Mouse (Mus musculus) midbrain, embryonic 11.5 days (tissue): ENCODE data around the gene Ankrd44. TPM values are rescaled to one million over a fixed set of nuclear protein-coding genes. Genes with fewer than 3 reads are reported as not detected.

ENCODE experiments used
- ATAC-seq: fragments of 200-750 bp; cut with Nextera tagmentation; 2 replicates; pipeline ENCODE4 v1.8.0; 2017; ENCODE audit warnings: moderate TSS enrichment, moderate library complexity; ENCODE audit not compliant: low FRiP score
- DNase-seq: peaks from one replicate; pipeline ENCODE4 v3.0.0; 2015; ENCODE audit warnings: low spot score; ENCODE audit errors: missing footprints
- H3K27ac ChIP-seq: fragments of 300-500 bp; sonication (generic); 2 replicates; pipeline ENCODE4 v1.5.1; 2014; ENCODE audit warnings: low read depth, low read length
- H3K27me3 ChIP-seq: fragments of 300-500 bp; sonication (generic); 2 replicates; pipeline ENCODE4 v1.6.1; 2014; ENCODE audit warnings: mild to moderate bottlenecking, low read length, moderate library complexity, mixed read lengths; ENCODE audit not compliant: control insufficient read depth, insufficient read depth
- H3K36me3 ChIP-seq: fragments of 300-500 bp; sonication (generic); 2 replicates; pipeline ENCODE4 v1.6.1; 2014; ENCODE audit warnings: mild to moderate bottlenecking, low read length, moderate library complexity, mixed read lengths; ENCODE audit not compliant: control insufficient read depth, insufficient read depth
- H3K4me1 ChIP-seq: fragments of 300-500 bp; sonication (generic); 2 replicates; pipeline ENCODE4 v1.6.1; 2014; ENCODE audit warnings: low read length; ENCODE audit not compliant: control insufficient read depth, insufficient read depth
- H3K4me2 ChIP-seq: fragments of 300-500 bp; sonication (generic); 2 replicates; pipeline ENCODE4 v1.6.1; 2014; ENCODE audit warnings: mild to moderate bottlenecking, moderate library complexity
- H3K4me3 ChIP-seq: fragments of 300-500 bp; sonication (generic); 2 replicates; pipeline ENCODE4 v1.5.1; 2014; ENCODE audit warnings: low read depth, low read length
- H3K9ac ChIP-seq: fragments of 300-500 bp; sonication (generic); 2 replicates; pipeline ENCODE4 v1.6.1; 2014; ENCODE audit warnings: low read length
- H3K9me3 ChIP-seq: fragments of 300-500 bp; sonication (generic); 2 replicates; pipeline ENCODE4 v1.6.1; 2016; ENCODE audit warnings: low read length; ENCODE audit not compliant: control insufficient read depth
- WGBS: fragments of 180-500 bp; shearing (Covaris S2); extraction: QIAGEN DNeasy Blood & Tissue Kit; methylation state at CpG from one replicate; pipeline ENCODE4 v1.1.7; 2014; 5-methylcytosine and 5-hydroxymethylcytosine counted together
- polyA plus RNA-seq: library from polyadenylated mRNA; unstranded; fragments of >200 nt; fragmentation: Nextera tagmentation; extraction: Ambion mirVana; gene quantifications from 2 replicates; pipeline ENCODE4 v1.2.1, GENCODE M21; 2014

Ankrd44 gene
- polyA plus RNA-seq, 1 experiment from 2014 or later = 10.1 TPM

DNA sequence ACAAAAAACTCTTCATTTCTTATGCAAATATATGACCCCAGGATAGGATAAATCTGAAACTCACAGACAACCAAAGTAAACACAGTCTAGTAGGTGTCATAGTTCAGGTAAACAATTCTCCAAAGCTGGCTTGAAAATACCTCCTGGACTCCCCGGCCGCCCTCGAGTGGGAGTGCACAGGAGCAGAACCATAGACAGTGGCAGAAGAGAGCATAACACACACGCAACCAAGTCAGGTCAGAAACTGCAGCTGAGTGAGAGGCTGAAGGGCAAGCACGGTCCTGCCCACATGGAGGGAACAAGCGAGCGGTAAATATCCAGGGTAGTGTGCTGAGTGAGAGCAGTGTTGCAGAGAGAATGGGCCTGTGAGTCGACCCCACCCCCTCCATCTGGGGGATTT lies 76.1 kb downstream of the Ankrd44 start:
- H3K4me2 ChIP-seq = no peak overlapping the region
- DNase-seq (no peak), ATAC-seq (peak; percentile 24; the same call in 1 of the 2 replicates)
- H3K27me3 ChIP-seq = no peaks in the 10 kb centered on the region
- 47% methylated on average over 8 of the region's 8 CpGs for WGBS
- no peak overlapping the region for H3K9ac ChIP-seq
- no peak overlapping the region for H3K27ac ChIP-seq
- H3K4me3 ChIP-seq = no peak overlapping the region
- H3K36me3 ChIP-seq = no peaks in the 10 kb centered on the region
- H3K9me3 ChIP-seq = no peaks in the 10 kb centered on the region
- no peaks in the 10 kb centered on the region for H3K4me1 ChIP-seq

- no peak for DNase-seq
- 93% methylated on average over 1 of the region's 1 CpGs for WGBS
- H3K9ac ChIP-seq = no peak overlapping the region
Measured at GRCm38 (mm10) chr1:54847238-54847637, 78.9 kb downstream of the Ankrd44 start.

GRCm38 (mm10) chr1:54846346-54847000 lies 79.7 kb downstream of the Ankrd44 start:
- H3K4me1 ChIP-seq = no peaks in the 10 kb centered on the region
- no peaks in the 10 kb centered on the region for H3K27me3 ChIP-seq
- no peak overlapping the region for H3K4me3 ChIP-seq
- DNase-seq = no peak
- no peak overlapping the region for H3K4me2 ChIP-seq
- no peak overlapping the region for H3K27ac ChIP-seq
- no peaks in the 10 kb centered on the region for H3K9me3 ChIP-seq
- WGBS = 80% methylated on average over 5 of the region's 5 CpGs
- no peak for ATAC-seq
- H3K36me3 ChIP-seq = no peaks in the 10 kb centered on the region
- no peak overlapping the region for H3K9ac ChIP-seq

More at GRCm38 (mm10) chr1:54847238-54847637, 78.9 kb downstream of the Ankrd44 start:
- no peak overlapping the region for H3K4me3 ChIP-seq
- ATAC-seq = no peak
- H3K36me3 ChIP-seq = no peaks in the 10 kb centered on the region
- no peaks in the 10 kb centered on the region for H3K27me3 ChIP-seq
- no peaks in the 10 kb centered on the region for H3K4me1 ChIP-seq
- no peaks in the 10 kb centered on the region for H3K9me3 ChIP-seq
- H3K27ac ChIP-seq = no peak overlapping the region
- no peak overlapping the region for H3K4me2 ChIP-seq

- 80% methylated on average over 1 of the region's 1 CpGs for WGBS
- Histone ChIP-seq H3K4me2 (no peak overlapping the region), H3K4me1 (no peaks in the 10 kb centered on the region), H3K27ac (no peak overlapping the region), H3K36me3 (no peaks in the 10 kb centered on the region), H3K27me3 (no peaks in the 10 kb centered on the region), H3K9me3 (no peaks in the 10 kb centered on the region), H3K4me3 (no peak overlapping the region), H3K9ac (no peak overlapping the region)
- no peak for ATAC-seq
- DNase-seq = no peak
Measured at GRCm38 (mm10) chr1:54844361-54844760, 81.8 kb downstream of the Ankrd44 start.

DNA sequence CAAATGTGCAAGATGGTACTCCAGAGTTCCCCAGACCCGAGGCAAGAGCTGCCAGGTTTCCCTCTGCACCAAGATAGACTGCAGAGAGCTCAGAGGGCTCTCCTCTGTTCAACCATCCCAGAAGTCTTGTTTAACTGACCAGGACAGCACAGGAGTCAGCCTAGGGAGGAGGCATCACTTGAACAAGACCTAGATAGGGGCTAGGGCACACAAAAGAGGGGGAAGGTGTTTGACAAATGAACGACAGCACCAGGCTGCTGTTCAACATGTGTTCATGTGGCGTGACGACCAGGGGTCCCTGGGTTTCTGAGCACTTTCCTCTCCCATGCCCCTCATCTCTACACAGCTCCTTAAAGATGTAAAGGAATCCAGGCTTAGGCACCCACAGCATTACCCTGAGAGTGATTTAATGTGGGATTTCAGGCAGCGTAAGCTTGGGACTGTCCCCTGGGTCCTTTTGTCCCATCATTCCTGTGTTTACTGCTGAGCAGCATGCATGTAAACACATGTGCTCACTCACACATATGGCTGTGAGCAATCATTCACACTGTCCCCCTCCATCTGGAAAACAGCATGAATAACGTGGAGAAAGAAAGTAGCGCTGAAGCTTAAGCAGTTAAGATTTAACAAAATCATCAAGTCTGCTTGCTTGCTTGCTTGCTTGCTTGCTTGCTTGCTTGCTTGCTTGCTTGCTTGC lies 83.3 kb downstream of the Ankrd44 start:
- DNase-seq (no peak), ATAC-seq (no peak)
- H3K4me3 ChIP-seq = no peak overlapping the region
- WGBS = 84% methylated on average over 7 of the region's 7 CpGs
- H3K9ac ChIP-seq = no peak overlapping the region
- H3K36me3 ChIP-seq = no peaks in the 10 kb centered on the region
- no peaks in the 10 kb centered on the region for H3K27me3 ChIP-seq
- no peaks in the 10 kb centered on the region for H3K9me3 ChIP-seq
- no peaks in the 10 kb centered on the region for H3K4me1 ChIP-seq
- no peak overlapping the region for H3K4me2 ChIP-seq
- H3K27ac ChIP-seq = no peak overlapping the region

- Histone ChIP-seq H3K4me3 (no peak overlapping the region), H3K9ac (no peak overlapping the region), H3K27ac (no peak overlapping the region), H3K4me2 (no peak overlapping the region), H3K36me3 (no peaks in the 10 kb centered on the region), H3K4me1 (no peaks in the 10 kb centered on the region), H3K9me3 (no peaks in the 10 kb centered on the region), H3K27me3 (no peaks in the 10 kb centered on the region)
- 50% methylated on average over 5 of the region's 5 CpGs for WGBS
- DNase-seq = no peak
- ATAC-seq = no peak
Measured at GRCm38 (mm10) chr1:54841788-54842187, 84.4 kb downstream of the Ankrd44 start.

DNA sequence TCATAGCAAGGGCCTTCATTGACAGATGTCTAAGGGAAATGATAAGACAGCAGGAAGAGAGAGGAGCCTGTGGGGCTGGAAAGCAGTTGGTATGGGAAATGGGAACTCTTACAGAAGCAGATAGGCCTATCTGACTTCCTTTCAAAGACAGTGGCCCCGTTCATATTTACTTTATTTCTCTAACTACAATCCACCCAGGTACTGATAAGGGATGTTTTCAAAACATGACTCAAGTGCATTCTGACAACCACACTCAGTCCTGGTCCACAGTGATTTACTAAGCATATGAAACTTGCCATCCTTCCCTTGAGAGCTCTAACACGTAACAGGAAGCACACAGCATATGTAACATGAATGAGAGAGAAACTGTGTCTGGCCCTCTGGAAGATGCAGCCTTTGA lies 86.1 kb downstream of the Ankrd44 start:
- Histone ChIP-seq H3K9ac (no peak overlapping the region), H3K9me3 (no peaks in the 10 kb centered on the region), H3K4me3 (no peak overlapping the region), H3K27ac (no peak overlapping the region), H3K4me2 (no peak overlapping the region), H3K36me3 (no peaks in the 10 kb centered on the region), H3K4me1 (no peaks in the 10 kb centered on the region), H3K27me3 (no peaks in the 10 kb centered on the region)
- no peak for ATAC-seq
- no peak for DNase-seq
- WGBS = 87% methylated on average over 2 of the region's 2 CpGs

DNA sequence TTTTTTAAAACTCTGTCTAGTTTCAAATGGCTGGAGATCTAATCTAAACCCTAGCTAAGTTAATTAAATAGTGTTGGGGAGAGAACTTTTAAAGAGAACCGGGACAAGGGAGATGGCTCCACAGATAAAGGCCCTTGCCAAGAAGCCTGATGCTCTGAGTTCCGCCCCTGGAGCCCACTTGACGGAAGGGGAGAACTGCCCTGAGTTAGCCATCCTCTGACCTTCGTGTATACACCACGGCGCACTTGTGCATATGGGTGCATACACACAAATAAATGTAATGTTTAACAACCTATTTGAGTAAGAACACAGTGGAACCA lies 87.7 kb downstream of the Ankrd44 start:
- no peak overlapping the region for H3K9ac ChIP-seq
- H3K9me3 ChIP-seq = no peaks in the 10 kb centered on the region
- no peak overlapping the region for H3K27ac ChIP-seq
- no peak overlapping the region for H3K4me3 ChIP-seq
- 92% methylated on average over 6 of the region's 6 CpGs for WGBS
- H3K36me3 ChIP-seq = no peaks in the 10 kb centered on the region
- no peak overlapping the region for H3K4me2 ChIP-seq
- ATAC-seq = no peak
- H3K4me1 ChIP-seq = no peaks in the 10 kb centered on the region
- no peaks in the 10 kb centered on the region for H3K27me3 ChIP-seq
- DNase-seq = no peak

GRCm38 (mm10) chr1:54837721-54838485 lies 88.3 kb downstream of the Ankrd44 start:
- H3K9ac ChIP-seq = no peak overlapping the region
- 88% methylated on average over 17 of the region's 17 CpGs for WGBS
- H3K27ac ChIP-seq = no peak overlapping the region
- H3K9me3 ChIP-seq = no peaks in the 10 kb centered on the region
- H3K4me3 ChIP-seq = no peak overlapping the region
- H3K4me1 ChIP-seq = no peaks in the 10 kb centered on the region
- H3K27me3 ChIP-seq = no peaks in the 10 kb centered on the region
- H3K4me2 ChIP-seq = no peak overlapping the region
- no peak for ATAC-seq
- no peaks in the 10 kb centered on the region for H3K36me3 ChIP-seq
- DNase-seq = no peak
